Mouse (Mus musculus) heart, postnatal 0 days (tissue): ENCODE data around the gene Gpr153.

ENCODE experiments used
- CTCF ChIP-seq: IDR thresholded peaks from 2 replicates; pipeline ENCODE4 v1.5.1; 2016; ENCODE audit warnings: antibody characterized with exemption, control low read depth, low read depth
- EP300 ChIP-seq: IDR thresholded peaks from 2 replicates; pipeline ENCODE4 v1.6.1; 2016; ENCODE audit warnings: antibody characterized with exemption, low read depth

GRCm38 (mm10) chr4:152274681-152275131, 674 bp downstream of the Gpr153 start:
- TF ChIP-seq CTCF (no peak), EP300 (no peak)
